Mouse (Mus musculus): ENCODE measurements around the gene 5730455P16Rik.
"Not testable (repeated sequence)": the region's sequence is repeated elsewhere in the genome, so short reads cannot be mapped to it uniquely, and the experiment has no call there.

Gene 5730455P16Rik

DNA sequence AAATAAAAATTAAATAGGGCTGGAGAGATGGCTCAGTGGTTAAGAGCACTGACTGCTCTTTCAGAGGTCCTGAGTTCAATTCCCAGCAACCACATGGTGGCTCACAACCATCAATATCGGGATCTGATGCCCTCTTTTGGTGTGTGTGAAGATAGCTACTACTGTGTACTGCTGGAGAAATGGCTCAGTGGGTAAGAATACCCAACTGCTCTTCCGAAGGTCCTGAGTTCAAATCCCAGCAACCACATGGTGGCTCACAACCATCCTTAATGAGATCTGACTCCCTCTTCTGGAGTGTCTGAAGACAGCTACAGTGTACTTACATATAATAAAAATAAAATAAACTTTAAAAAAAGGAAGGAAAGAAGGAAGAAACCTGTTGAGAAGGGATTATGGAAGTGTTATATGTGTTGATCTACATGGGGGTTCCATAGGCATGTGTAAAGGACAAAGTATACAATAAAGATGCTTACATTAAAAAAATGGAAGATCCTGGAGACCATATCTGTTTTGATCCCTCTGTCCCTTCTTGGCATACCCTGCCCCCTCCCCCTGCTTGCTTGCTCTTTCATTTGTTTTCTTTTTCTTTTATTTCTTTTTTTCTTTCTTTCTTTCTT lies 726 bp upstream of the 5730455P16Rik start:
- DNase-seq, result not testable (repeated sequence)

GRCm38 (mm10) chr11:80376651-80377050 lies 1.2 kb downstream of the 5730455P16Rik start:
- no peak for DNase-seq

DNA sequence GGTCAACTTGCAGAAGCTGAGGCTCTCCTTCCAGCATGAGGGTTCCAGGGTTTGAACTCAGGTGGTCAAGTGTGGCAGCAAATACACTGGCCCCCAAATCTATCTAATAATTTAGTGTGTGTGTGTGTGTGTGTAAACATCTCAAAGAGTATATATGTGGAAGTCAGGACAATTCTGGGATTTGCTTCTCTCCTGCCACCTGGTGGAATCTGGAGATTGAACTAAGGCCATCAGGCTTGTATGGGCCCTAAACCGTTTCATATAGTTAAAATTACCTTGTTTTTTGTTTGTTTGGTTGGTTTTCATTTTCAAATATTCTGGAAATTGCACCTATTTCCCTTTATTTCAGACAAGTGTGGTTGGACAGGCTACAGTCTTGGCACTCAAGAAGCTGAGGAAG lies 8.9 kb downstream of the 5730455P16Rik start:
- no peak for DNase-seq

DNA sequence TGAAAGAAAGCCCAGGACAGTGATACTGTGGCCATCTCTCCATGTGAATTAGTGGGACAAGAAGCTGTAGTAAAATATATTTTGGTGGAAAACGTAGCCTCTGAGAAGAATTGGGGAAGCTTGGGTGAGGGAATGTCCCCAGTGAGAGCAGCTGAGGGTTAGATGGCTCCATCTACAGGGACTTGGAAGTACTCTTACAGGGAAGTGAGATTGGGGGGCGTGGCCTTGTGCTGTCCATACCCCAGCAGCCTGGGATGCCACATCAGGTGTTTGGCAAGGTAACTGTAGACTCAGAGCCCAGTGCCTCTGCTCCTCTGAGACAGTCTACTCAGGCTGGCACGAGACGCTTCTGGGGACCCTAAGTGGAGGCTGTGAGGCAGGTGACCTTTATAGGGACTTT lies 23.0 kb downstream of the 5730455P16Rik start:
- no peak for DNase-seq

GRCm38 (mm10) chr11:80351832-80352430 lies 25.9 kb downstream of the 5730455P16Rik start:
- peak; percentile 76 for DNase-seq

GRCm38 (mm10) chr11:80342482-80342881 lies 35.4 kb downstream of the 5730455P16Rik start:
- DNase-seq, result no peak

DNA sequence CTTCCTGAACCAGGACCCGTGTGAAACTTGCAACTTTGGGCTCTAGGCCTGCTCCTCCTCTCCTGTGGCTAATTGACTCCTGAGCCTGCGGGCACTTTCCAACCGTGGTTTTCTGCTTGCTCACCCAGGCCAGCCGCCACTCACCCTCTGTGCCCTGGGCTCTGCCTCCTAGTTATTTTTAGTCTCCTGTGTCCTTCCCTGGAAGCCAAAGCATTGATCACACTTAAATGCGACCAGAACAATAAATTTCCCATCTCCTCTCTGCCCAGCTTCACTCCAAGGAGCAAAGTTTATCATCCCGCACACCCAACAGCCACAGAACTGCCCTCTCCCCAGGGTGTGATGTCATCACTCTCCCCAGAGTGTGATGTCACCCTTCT lies 41.5 kb downstream of the 5730455P16Rik start:
- no peak for DNase-seq

DNA sequence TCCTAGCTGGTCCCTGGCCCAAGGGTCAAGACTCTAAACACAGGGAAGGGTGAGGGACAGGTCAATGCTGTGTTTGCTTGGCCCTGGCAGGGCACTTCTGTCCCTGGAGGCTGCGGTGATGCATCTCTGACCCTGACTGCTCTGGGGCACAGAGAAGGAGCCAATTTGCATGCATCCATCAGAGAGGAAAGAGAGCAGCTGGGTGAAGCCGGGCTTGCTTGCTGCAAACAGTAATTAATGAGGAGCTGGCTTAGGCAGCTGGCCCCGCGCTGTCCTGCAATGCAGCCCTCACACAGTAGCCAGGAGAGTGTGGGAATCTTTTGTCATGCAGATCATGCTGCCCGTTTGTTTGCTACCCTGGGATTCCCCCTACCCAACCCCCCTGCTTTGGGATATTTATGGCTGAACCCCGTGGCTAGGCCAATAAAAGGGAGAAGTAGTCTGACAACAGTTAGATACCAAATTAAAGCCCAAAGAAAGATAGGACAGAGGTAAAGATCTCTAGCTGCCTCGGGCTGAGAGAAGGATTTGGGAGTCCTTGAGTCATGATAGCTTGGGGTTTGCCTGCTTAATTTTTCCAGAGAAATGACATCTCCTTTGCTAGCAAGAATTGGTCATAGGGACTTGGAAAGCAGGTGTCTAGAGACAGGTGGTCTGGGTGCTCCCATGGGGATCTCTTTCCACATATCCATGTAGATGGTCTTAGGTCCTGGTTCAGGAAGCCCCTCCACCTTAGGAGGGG lies 42.1 kb downstream of the 5730455P16Rik start:
- DNase-seq, result no peak

GRCm38 (mm10) chr11:80332709-80333400 lies 45.0 kb downstream of the 5730455P16Rik start:
- DNase-seq, result no peak

DNA sequence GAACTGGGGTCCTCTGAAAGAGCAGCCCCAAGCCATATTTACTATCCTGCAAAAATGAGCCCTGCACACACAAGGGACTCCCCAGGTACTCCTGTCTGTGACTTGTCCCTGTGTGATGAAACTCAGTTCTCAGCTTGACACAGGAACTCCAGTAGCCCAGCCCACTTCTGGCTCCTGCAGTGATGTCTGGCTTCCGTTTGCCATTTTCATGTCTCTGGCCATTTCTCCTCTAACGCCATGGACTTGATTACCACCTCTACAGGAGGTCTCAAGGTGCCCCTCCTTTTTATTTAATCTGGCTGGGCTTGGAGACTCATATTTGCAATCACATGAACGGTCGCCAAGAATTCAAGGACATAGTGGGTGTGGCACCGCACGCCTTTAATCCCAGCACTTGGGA lies 53.2 kb downstream of the 5730455P16Rik start:
- DNase-seq, result no peak

DNA sequence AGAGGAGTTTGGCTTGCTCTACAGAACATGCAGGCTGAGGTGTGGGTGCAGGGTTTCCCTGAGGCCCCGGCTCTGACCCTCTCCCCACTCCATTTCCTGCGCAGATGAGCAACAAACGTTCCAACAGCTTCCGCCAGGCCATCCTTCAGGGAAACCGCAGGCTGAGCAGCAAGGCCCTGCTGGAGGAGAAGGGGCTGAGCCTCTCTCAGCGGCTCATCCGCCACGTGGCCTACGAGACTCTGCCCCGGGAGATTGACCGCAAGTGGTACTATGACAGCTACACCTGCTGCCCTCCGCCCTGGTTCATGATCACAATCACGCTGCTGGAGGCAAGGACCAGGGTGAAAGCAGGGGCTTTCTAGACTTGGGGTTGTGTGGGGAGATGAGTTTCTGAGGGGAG lies 54.6 kb downstream of the 5730455P16Rik start:
- no peak for DNase-seq

DNA sequence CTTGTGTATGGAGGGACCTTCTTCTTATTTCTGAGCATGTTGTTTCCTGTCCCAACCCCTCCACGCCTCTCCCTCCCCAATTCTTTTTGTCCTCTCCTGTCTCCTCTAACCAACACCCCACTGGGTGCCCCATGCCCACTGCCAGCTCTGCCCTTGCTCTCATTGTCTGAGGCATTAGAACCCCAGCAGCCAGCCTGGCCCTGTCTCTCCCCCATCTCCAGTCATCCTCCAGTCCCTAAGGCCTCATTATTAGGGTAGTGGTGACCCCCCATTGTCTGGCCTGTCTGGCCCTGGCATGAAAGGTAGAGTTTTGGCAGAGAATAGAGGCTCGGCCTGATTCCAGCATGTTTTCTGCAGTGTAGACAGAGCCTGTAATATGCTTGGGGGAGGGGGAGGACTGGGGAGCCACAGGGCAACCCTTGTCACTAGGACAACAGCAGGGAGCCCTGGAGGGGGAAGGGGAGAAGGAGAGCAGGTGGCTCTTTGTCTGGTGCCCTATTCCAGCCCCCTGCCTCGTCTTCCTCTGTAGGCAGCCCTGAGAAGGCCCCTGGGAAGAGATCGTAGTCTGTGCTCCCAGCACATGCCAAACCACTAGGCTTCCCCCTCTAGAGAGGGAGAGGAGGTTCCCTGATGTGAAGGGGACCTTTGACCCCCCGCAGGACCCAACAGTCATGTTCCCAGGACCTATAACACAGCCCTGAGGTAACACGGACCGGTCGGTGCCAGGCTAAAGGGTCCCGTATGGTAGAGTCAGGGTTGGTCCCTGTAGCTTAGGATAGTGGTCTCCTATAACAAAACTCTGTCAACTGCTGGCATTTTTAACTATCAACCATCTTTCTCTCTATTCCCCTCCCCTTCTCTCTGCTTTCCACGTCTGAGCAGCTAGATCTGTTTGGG lies 61.8 kb downstream of the 5730455P16Rik start:
- peak; percentile 44 for DNase-seq

- no peak for DNase-seq
Observed at GRCm38 (mm10) chr11:80313944-80314343, 63.9 kb downstream of the 5730455P16Rik start.

- DNase-seq, result no peak
Observed at GRCm38 (mm10) chr11:80313462-80313861, 64.4 kb downstream of the 5730455P16Rik start.

DNA sequence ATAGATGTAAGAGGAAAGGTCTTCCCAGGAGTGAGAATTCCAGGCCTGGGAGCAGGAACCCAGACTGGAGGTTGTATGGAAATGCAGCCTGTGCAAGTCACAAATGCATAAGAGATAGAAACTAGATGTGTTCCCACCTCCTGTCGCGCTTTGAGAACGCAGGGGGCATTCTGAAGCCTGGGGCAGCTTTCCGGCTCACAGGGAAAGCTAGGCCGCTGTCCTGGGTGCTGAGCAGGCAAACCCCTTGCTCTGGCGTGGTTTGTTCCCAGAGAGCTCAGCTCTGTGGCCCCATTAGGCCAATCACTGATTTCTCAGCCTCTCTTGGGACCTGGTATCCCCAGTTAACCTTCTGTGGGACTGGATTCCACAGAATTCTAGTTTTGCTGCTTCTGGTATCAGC lies 65.3 kb downstream of the 5730455P16Rik start:
- DNase-seq, result no peak

GRCm38 (mm10) chr11:80312049-80312448 lies 65.8 kb downstream of the 5730455P16Rik start:
- DNase-seq, result no peak

DNA sequence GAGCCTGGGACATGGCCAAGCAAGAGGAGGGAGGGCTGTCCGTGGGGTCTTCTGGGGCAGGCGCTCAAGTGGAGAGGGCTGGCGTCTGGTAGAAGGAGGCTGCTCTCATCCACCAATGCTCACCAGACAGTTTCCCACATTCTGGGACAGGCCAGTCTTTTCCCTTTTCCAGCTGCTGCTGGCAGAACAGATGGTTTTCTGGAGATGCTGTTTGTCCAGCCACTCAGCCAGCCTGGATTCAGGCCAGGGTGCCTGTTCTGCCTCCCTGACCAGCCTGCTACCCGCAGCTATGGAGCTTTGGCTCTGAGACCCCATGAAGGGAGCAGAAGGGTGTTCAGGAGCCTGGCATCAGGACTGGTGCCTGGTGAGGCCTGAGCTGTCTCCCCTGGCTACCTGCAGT lies 66.6 kb downstream of the 5730455P16Rik start:
- DNase-seq, result no peak
